Mouse (Mus musculus) testis, postnatal 14 days (tissue): ENCODE results near the gene Klhdc8b.

Source experiments
- DNase-seq: peaks from one replicate; pipeline ENCODE4 v3.0.0; 2021; ENCODE audit warnings: low spot score

The Klhdc8b gene

GRCm38 (mm10) chr9:108451519-108452160, 9.7 kb downstream of the Klhdc8b start:
- no peak for DNase-seq

GRCm38 (mm10) chr9:108451170-108451493, 10.2 kb downstream of the Klhdc8b start:
- no peak for DNase-seq

GRCm38 (mm10) chr9:108450292-108451169, 10.8 kb downstream of the Klhdc8b start:
- DNase-seq = no peak

- no peak for DNase-seq
Observed at GRCm38 (mm10) chr9:108449860-108450259, 11.5 kb downstream of the Klhdc8b start.

GRCm38 (mm10) chr9:108445125-108445524, 16.3 kb downstream of the Klhdc8b start:
- no peak for DNase-seq

- DNase-seq = no peak
Observed at GRCm38 (mm10) chr9:108441236-108441919, 20.0 kb downstream of the Klhdc8b start.

GRCm38 (mm10) chr9:108440485-108440884, 20.9 kb downstream of the Klhdc8b start:
- no peak for DNase-seq

GRCm38 (mm10) chr9:108439176-108439575, 22.2 kb downstream of the Klhdc8b start:
- no peak for DNase-seq

- DNase-seq = no peak
Observed at GRCm38 (mm10) chr9:108436182-108436581, 25.2 kb downstream of the Klhdc8b start, which contains the start of gene BC048562. Gene BC048562, plus strand, starts transcription at chr9:108436482.

- peak; percentile 87 for DNase-seq
Observed at GRCm38 (mm10) chr9:108431431-108432067, 29.8 kb downstream of the Klhdc8b start.

GRCm38 (mm10) chr9:108428384-108428783, 33.0 kb downstream of the Klhdc8b start, which contains the start of gene Ccdc36:
Gene Ccdc36, minus strand, starts transcription at chr9:108428484.
- DNase-seq = no peak

- DNase-seq = no peak
Observed at GRCm38 (mm10) chr9:108412221-108412620, 49.2 kb downstream of the Klhdc8b start.

GRCm38 (mm10) chr9:108411381-108411942, 49.9 kb downstream of the Klhdc8b start:
- DNase-seq = no peak

- DNase-seq = no peak
Observed at GRCm38 (mm10) chr9:108409535-108409934, 51.8 kb downstream of the Klhdc8b start.

GRCm38 (mm10) chr9:108404451-108404850, 56.9 kb downstream of the Klhdc8b start:
- no peak for DNase-seq

- no peak for DNase-seq
Observed at GRCm38 (mm10) chr9:108403081-108403480, 58.3 kb downstream of the Klhdc8b start.

GRCm38 (mm10) chr9:108401186-108401960, 60.0 kb downstream of the Klhdc8b start:
- peak; percentile 60 for DNase-seq

GRCm38 (mm10) chr9:108398324-108398723, 63.1 kb downstream of the Klhdc8b start:
- DNase-seq = no peak
